Mouse (Mus musculus): Measurements from ENCODE around the gene Mmp7. TPM values are rescaled to one million over a fixed set of nuclear protein-coding genes. Genes with fewer than 3 reads are reported as not detected.

Mmp7 gene
- polyA plus RNA-seq (2015; fragmentation: Nextera tagmentation; extraction: Ambion mirVana): 1.3 and 1.9 TPM in 2 replicates

DNA sequence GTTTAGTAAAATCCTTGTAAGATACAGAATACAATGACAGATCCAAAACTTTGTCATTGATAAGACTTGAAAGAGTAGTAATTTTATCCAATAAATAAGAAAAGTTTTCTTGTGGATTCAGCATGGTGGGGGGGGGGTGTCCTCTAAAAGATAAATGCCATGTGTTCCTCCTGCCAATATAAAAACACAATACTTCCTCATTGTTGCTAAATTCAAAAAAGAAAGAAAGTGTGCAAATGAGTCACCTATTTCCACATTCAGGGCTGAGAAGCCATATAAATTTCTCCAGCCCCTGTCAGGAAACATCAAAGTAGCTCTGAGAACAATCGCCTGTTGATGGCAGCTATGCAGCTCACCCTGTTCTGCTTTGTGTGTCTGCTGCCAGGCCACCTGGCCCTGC, at the start of gene Mmp7:
TSS of gene Mmp7 (plus strand) at position 301 of the 400 bp plus-strand sequence.
- Histone ChIP-seq H3K27me3 (replicated peaks; ENCODE audit: control insufficient read depth, insufficient read depth, low read length) (no peaks in the 10 kb centered on the region), H3K36me3 (ENCODE audit: control insufficient read depth, insufficient read depth, low read length) (no peaks in the 10 kb centered on the region), H3K4me3 (ENCODE audit: low read length) (no peak within 1 kb of the TSS), H3K9ac (ENCODE audit: low read depth, low read length) (no peak within 1 kb of the TSS), H3K9me3 (ENCODE audit: control insufficient read depth, low read length) (no peaks in the 10 kb centered on the region), H3K27ac (ENCODE audit: low read length) (no peak within 1 kb of the TSS), H3K4me1 (ENCODE audit: control insufficient read depth, insufficient read depth, low read length) (no peaks in the 10 kb centered on the region), H3K4me2 (ENCODE audit: low read depth, low read length) (no peak within 1 kb of the TSS)
- ATAC-seq: peak; percentile 44
- WGBS: 37% methylated on average over 1 of the region's 1 CpGs

DNA sequence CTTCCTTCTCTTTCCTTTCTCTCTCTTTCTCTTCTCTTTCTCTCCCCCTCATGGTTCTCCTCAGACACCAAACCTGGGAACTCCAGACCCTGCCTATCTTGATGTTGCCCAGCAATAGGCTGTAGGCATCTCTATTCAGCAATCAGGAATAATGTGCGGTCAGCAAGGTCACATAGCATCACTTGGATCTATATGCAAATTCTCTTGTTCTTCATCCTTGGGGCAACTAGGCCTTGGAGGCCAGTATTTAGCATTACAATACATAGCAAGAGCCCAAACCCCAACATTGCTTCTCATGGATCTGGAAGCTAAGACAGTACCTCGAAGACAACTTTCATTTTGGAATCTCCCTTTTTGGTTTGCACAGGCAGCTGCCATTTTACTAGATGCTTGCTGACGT, 44.0 kb upstream of the Mmp7 start:
- H3K4me2 ChIP-seq (ENCODE audit: low read depth, low read length): no peak overlapping the region
- no peak overlapping the region for H3K27ac ChIP-seq (ENCODE audit: low read length)
- no peaks in the 10 kb centered on the region for H3K27me3 ChIP-seq (replicated peaks; ENCODE audit: control insufficient read depth, insufficient read depth, low read length)
- H3K9me3 ChIP-seq (ENCODE audit: control insufficient read depth, low read length): no peaks in the 10 kb centered on the region
- 81% methylated on average over 3 of the region's 3 CpGs for WGBS
- H3K4me1 ChIP-seq (ENCODE audit: control insufficient read depth, insufficient read depth, low read length): no peaks in the 10 kb centered on the region
- H3K36me3 ChIP-seq (ENCODE audit: control insufficient read depth, insufficient read depth, low read length): no peaks in the 10 kb centered on the region
- H3K9ac ChIP-seq (ENCODE audit: low read depth, low read length): no peak overlapping the region
- ATAC-seq: no peak
- no peak overlapping the region for H3K4me3 ChIP-seq (ENCODE audit: low read length)

DNA sequence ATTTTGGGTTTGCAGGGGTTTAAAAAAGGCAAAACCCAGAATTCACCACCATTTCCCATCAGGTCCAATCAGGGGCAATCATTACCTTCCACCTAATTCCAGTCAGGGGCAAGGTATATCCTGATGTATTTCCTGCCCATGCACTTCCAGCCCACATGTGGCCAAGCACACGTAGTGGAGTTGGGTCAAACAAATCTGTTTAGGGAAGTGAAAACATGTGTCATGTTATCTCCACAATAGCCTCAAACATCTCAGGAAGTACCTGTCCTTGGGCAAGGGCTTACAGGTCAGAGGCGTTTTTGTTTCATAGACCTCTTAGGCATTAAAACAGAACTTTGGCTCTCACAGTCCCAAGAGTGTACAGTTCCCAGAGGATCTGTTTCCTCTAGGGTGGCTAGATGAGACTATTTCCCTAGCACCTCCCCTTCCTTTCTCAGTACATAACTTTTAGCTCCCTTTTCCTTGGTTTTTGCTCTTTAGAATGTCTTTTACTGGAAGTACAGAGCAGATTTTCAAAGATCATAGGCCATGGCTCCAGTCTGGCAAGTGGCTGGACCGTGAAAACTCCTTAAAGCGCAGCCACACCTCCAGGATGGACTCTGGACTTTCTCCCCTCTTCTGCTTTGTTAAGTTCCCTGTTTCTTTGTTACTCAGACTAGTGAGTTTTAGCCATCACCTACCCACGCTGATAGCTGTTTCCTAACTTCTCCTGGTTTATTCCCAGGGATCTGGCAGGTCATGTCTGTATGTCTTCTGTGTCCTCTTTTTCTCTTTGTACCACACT, 41.3 kb upstream of the Mmp7 start:
- WGBS: 66% methylated on average over 5 of the region's 5 CpGs
- peak; percentile 85 for ATAC-seq

DNA sequence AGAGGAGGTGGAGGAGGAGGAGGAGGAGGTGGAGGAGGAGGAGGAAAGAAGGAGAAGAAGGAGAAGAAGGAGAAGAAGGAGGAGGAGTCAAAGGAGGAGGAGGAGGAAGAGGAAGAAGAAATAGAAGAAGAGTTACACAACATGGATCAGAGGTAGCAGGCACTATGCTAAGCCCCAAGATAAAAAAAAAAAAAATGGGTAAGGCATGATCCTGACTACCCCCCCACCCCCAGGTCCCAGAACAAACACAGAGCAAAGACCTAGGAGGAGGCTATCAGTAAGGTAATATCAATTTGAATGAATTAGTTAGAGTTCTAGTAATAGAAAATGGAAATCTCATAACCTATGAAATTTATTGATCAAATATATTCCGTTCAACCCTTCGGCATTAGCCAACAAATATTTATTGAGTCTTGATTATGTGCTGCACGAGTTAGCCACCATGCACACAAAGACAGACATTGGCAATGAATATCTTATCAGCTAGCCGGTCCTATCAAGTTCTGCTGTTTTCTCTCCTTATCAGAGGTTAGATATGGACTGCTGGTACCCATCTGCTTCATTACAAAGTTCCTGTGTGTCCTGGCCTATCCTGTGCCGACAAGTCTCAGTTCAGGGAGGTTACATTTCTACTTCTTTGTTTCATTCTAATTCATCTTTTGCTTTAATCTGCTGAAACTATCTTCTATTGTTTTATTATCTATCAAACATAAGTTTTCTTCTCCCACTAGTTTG, 39.4 kb upstream of the Mmp7 start:
- no peaks in the 10 kb centered on the region for H3K36me3 ChIP-seq (ENCODE audit: control insufficient read depth, insufficient read depth, low read length)
- no peak overlapping the region for H3K27ac ChIP-seq (ENCODE audit: low read length)
- WGBS: 59% methylated on average over 5 of the region's 5 CpGs
- no peaks in the 10 kb centered on the region for H3K9me3 ChIP-seq (ENCODE audit: control insufficient read depth, low read length)
- H3K4me3 ChIP-seq (ENCODE audit: low read length): no peak overlapping the region
- no peaks in the 10 kb centered on the region for H3K27me3 ChIP-seq (replicated peaks; ENCODE audit: control insufficient read depth, insufficient read depth, low read length)
- no peak overlapping the region for H3K9ac ChIP-seq (ENCODE audit: low read depth, low read length)
- ATAC-seq: peak; percentile 85
- no peak overlapping the region for H3K4me2 ChIP-seq (ENCODE audit: low read depth, low read length)
- no peaks in the 10 kb centered on the region for H3K4me1 ChIP-seq (ENCODE audit: control insufficient read depth, insufficient read depth, low read length)

More for the DNA sequence above, 41.3 kb upstream of the Mmp7 start:
- Histone ChIP-seq H3K4me1 (ENCODE audit: control insufficient read depth, insufficient read depth, low read length) (no peaks in the 10 kb centered on the region), H3K9ac (ENCODE audit: low read depth, low read length) (no peak overlapping the region), H3K4me2 (ENCODE audit: low read depth, low read length) (no peak overlapping the region), H3K36me3 (ENCODE audit: control insufficient read depth, insufficient read depth, low read length) (no peaks in the 10 kb centered on the region), H3K27me3 (replicated peaks; ENCODE audit: control insufficient read depth, insufficient read depth, low read length) (no peaks in the 10 kb centered on the region), H3K4me3 (ENCODE audit: low read length) (no peak overlapping the region), H3K9me3 (ENCODE audit: control insufficient read depth, low read length) (no peaks in the 10 kb centered on the region), H3K27ac (ENCODE audit: low read length) (peak overlapping the region; percentile 13)

DNA sequence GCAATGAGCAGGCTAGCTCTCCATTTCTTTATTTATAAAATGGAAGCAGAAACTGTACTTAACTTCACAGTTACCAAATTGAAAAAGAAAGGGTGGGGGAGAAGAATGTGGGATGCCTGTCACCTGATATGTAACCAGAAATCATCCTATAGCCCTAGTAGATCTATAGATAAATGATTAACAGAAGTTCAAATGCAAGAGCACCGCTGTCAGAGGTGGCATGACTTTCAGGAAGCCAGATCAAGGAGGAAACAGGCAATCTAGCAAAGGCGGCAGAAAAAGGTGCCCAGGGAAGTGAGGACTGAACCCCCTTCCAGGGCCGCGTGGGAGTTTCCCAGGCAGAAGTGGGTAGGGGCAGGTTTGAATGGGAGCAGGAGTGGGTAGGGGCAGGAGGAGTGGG, 33.9 kb upstream of the Mmp7 start:
- H3K4me3 ChIP-seq (ENCODE audit: low read length): no peak overlapping the region
- H3K9me3 ChIP-seq (ENCODE audit: control insufficient read depth, low read length): no peaks in the 10 kb centered on the region
- WGBS: 62% methylated on average over 4 of the region's 4 CpGs
- no peaks in the 10 kb centered on the region for H3K36me3 ChIP-seq (ENCODE audit: control insufficient read depth, insufficient read depth, low read length)
- no peak overlapping the region for H3K9ac ChIP-seq (ENCODE audit: low read depth, low read length)
- H3K27ac ChIP-seq (ENCODE audit: low read length): no peak overlapping the region
- peak; percentile 85 for ATAC-seq
- H3K27me3 ChIP-seq (replicated peaks; ENCODE audit: control insufficient read depth, insufficient read depth, low read length): no peaks in the 10 kb centered on the region
- H3K4me1 ChIP-seq (ENCODE audit: control insufficient read depth, insufficient read depth, low read length): no peaks in the 10 kb centered on the region
- H3K4me2 ChIP-seq (ENCODE audit: low read depth, low read length): no peak overlapping the region

DNA sequence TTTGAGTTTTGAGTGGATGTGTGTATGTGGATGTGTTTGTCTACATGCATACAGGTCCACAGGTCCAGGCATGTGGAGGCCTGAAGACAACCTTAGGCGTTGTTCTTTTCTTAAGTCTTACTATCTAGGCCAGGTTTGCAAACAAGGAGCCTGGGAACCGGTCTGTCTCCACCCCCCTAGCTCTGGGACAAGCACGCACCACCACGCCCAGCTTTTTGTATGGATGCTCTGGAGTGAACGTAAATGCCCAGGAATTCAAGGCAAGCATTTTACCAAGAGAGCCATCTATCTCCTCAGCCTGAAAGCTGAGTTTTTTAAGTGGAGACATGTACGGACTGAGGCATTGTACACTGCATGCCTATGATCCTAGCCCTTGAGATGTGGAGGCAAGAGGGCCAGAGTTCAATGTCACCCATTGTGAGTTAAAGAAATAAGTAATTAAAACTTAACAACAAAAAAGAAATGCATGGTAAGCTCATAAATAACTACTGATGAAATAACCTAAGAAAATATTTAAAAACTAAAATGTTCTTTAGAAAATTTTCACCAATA, 32.3 kb upstream of the Mmp7 start:
- Histone ChIP-seq H3K27me3 (replicated peaks; ENCODE audit: control insufficient read depth, insufficient read depth, low read length) (no peaks in the 10 kb centered on the region), H3K4me3 (ENCODE audit: low read length) (no peak overlapping the region), H3K9ac (ENCODE audit: low read depth, low read length) (no peak overlapping the region), H3K4me2 (ENCODE audit: low read depth, low read length) (no peak overlapping the region), H3K9me3 (ENCODE audit: control insufficient read depth, low read length) (no peaks in the 10 kb centered on the region), H3K27ac (ENCODE audit: low read length) (no peak overlapping the region), H3K36me3 (ENCODE audit: control insufficient read depth, insufficient read depth, low read length) (no peaks in the 10 kb centered on the region), H3K4me1 (ENCODE audit: control insufficient read depth, insufficient read depth, low read length) (no peaks in the 10 kb centered on the region)
- peak; percentile 45; the same call in 1 of the 2 replicates for ATAC-seq
- WGBS: 69% methylated on average over 6 of the region's 6 CpGs

DNA sequence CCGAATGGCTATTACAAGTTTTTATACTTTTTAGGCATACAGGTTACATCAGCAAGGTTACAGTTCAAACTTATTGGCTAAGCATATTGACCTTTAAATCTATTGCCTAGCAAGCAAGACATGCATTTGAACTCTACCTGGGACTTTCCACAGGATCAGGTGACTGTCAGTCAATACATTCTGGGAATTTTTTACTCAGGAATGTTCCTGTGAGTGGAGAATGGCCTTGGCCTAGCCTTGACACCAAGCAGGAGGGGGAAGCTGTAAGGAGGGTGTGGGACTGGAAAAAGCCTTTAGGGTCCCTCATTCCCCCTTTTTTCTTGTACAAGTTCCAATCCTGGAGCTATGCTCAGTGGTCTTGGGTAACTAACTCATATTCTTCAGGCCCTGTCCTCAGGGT, 30.5 kb upstream of the Mmp7 start:
- Histone ChIP-seq H3K27ac (ENCODE audit: low read length) (no peak overlapping the region), H3K4me1 (ENCODE audit: control insufficient read depth, insufficient read depth, low read length) (no peaks in the 10 kb centered on the region), H3K9ac (ENCODE audit: low read depth, low read length) (no peak overlapping the region), H3K36me3 (ENCODE audit: control insufficient read depth, insufficient read depth, low read length) (no peaks in the 10 kb centered on the region), H3K27me3 (replicated peaks; ENCODE audit: control insufficient read depth, insufficient read depth, low read length) (no peaks in the 10 kb centered on the region), H3K9me3 (ENCODE audit: control insufficient read depth, low read length) (no peaks in the 10 kb centered on the region), H3K4me2 (ENCODE audit: low read depth, low read length) (no peak overlapping the region), H3K4me3 (ENCODE audit: low read length) (no peak overlapping the region)
- ATAC-seq: no peak
- 96% methylated on average over 1 of the region's 1 CpGs for WGBS

DNA sequence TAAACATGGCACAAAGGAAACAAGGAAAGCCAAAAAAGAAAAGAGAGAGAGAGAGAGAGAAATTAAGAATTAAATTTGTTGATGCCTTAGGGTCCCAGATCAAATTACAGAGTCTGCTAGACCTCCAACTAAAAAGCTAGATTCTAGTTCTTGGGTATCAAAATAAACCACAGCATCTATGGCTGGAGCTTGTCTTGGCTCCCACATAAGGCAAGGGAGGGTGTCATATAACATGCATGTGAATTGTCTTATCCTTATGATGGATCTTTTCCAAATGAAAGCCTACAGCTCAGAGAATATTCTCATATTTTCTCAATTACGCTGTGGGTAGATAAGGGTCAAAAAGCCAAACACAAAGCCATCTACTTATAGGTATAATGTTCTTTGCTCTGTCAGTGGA, 22.2 kb upstream of the Mmp7 start:
- Histone ChIP-seq H3K36me3 (ENCODE audit: control insufficient read depth, insufficient read depth, low read length) (no peaks in the 10 kb centered on the region), H3K27ac (ENCODE audit: low read length) (no peak overlapping the region), H3K27me3 (replicated peaks; ENCODE audit: control insufficient read depth, insufficient read depth, low read length) (no peaks in the 10 kb centered on the region), H3K4me1 (ENCODE audit: control insufficient read depth, insufficient read depth, low read length) (no peaks in the 10 kb centered on the region), H3K9ac (ENCODE audit: low read depth, low read length) (no peak overlapping the region), H3K4me3 (ENCODE audit: low read length) (no peak overlapping the region), H3K4me2 (ENCODE audit: low read depth, low read length) (no peak overlapping the region), H3K9me3 (ENCODE audit: control insufficient read depth, low read length) (no peaks in the 10 kb centered on the region)
- no peak for ATAC-seq
- 81% methylated on average over 1 of the region's 1 CpGs for WGBS

DNA sequence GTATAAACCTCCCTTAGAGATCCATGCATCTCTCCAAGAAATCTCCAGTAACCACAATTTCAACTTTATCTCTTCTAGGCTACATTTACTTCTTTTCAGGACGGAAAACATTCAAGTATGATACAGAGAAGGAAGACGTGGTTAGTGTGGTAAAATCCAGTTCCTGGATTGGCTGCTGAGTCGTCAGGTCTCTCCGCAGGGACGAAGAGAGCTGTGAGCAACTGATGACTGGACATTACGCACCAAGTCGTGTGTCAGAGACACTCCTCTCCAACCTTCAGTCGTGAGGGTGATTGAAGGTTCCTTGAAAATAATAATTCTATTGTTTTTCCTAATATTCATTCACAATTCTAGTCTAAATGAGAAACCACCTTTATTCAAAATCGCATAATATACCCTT, 18.9 kb upstream of the Mmp7 start:
- no peaks in the 10 kb centered on the region for H3K4me1 ChIP-seq (ENCODE audit: control insufficient read depth, insufficient read depth, low read length)
- H3K4me2 ChIP-seq (ENCODE audit: low read depth, low read length): no peak overlapping the region
- 84% methylated on average over 9 of the region's 9 CpGs for WGBS
- no peaks in the 10 kb centered on the region for H3K9me3 ChIP-seq (ENCODE audit: control insufficient read depth, low read length)
- H3K27ac ChIP-seq (ENCODE audit: low read length): no peak overlapping the region
- no peak for ATAC-seq
- no peak overlapping the region for H3K9ac ChIP-seq (ENCODE audit: low read depth, low read length)
- H3K36me3 ChIP-seq (ENCODE audit: control insufficient read depth, insufficient read depth, low read length): no peaks in the 10 kb centered on the region
- no peaks in the 10 kb centered on the region for H3K27me3 ChIP-seq (replicated peaks; ENCODE audit: control insufficient read depth, insufficient read depth, low read length)
- no peak overlapping the region for H3K4me3 ChIP-seq (ENCODE audit: low read length)

Measured in intestine, embryonic 16.5 days (tissue).